Comparison of ENCODE assay signal across 10 mouse cellular contexts in the genomic region with DNA sequence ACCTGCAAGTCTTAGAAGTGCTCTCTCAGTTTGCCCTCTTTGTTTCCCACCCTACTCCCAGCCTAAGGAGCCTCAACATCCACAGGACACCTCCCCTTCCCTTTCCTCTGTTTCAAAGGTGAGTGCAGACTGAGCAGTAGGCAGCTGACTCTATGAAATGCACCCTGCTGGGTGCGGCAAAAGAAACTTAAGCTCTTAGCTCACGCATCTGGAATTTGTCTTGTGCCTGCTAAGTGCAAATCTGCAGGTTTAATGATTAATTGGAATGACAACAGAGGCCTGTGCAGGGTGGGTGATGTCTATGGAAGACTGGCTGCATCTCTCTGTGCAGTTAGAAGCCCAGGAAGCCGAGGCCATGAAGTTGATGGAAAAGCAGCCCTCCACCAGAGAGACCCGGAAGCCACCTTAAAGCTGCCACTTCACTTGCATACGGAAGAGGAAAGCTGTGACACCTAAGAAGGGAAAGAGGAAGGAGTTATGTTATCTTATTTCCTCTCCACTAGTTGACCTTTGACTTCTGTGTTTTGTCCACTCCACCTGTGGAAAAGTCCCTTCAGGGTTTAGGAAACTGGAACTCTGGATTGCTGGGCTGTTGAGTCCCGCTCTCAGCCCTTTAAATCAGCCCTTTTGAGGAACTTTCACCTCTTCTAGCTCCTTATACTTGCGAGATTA. TPM values are rescaled to one million over a fixed set of nuclear protein-coding genes. Genes with fewer than 3 reads are reported as not detected.
DNase-seq lines count a peak whose midpoint lies in the region; ATAC-seq and TF ChIP-seq lines count a peak whose summit lies in the region.
"Had no signal": no experiment of that assay in that cellular context is flagged by ENCODE, and none has a peak within 500 bp of the region (broad histone marks: within the 10 kb centered on the region; RNA-seq: fewer than 3 reads in every experiment).

No protein-coding gene starts in this region.

- no peak overlapping the region for H3K4me2 ChIP-seq in kidney, postnatal 0 days (ENCODE audit: low read length)
- H3K4me2 ChIP-seq in lung, postnatal 0 days (replicated peaks; ENCODE audit: low read depth, low read length), result no peak overlapping the region
- H3K4me2 ChIP-seq: heart, embryonic 11.5 days had no signal

- intact Hi-C loops in left cerebral cortex, adult 2 months (cut with DNase I), result no loop called here
- intact Hi-C loops in heart, postnatal 36 days (cut with DNase I), result no loop called here

- 21% methylated on average over 7 of the region's 7 CpGs for WGBS in kidney, postnatal 0 days
- WGBS in lung, postnatal 0 days, result 30% methylated on average over 7 of the region's 7 CpGs

- no peak overlapping the region for H3K9ac ChIP-seq in kidney, postnatal 0 days (ENCODE audit: low read depth, low read length)
- no peak overlapping the region for H3K9ac ChIP-seq in lung, postnatal 0 days (replicated peaks; ENCODE audit: low read depth)

- no peaks in the 10 kb centered on the region for H3K27me3 ChIP-seq in kidney, postnatal 0 days (ENCODE audit: insufficient read depth, low read length)
- H3K27me3 ChIP-seq in lung, postnatal 0 days (replicated peaks; ENCODE audit: insufficient read depth, low read length), result no peaks in the 10 kb centered on the region

- TF ChIP-seq EP300 in lung, postnatal 0 days (IDR thresholded peaks at IDR 0.05), result no peak; the same call in 1 of the 2 replicates

- no peaks in the 10 kb centered on the region for H3K9me3 ChIP-seq in kidney, postnatal 0 days (replicated peaks; ENCODE audit: low read length)
- no peaks in the 10 kb centered on the region for H3K9me3 ChIP-seq in lung, postnatal 0 days (ENCODE audit: low read length)

- 0 out of 2 replicates have a peak, but pooled peaks cover 7% of the 10 kb centered on the region for H3K4me1 ChIP-seq in kidney, postnatal 0 days (replicated peaks; ENCODE audit: insufficient read depth, low read length)
- no peaks in the 10 kb centered on the region for H3K4me1 ChIP-seq in lung, postnatal 0 days (ENCODE audit: insufficient read depth, low read depth, low read length)

- H3K36me3 ChIP-seq in kidney, postnatal 0 days (ENCODE audit: insufficient read depth, low read length), result no peaks in the 10 kb centered on the region
- H3K36me3 ChIP-seq in lung, postnatal 0 days (ENCODE audit: insufficient read depth, low read length), result no peaks in the 10 kb centered on the region

- 0 out of 2 replicates have a peak overlapping the region, but pooled peaks have one; percentile 21 for H3K27ac ChIP-seq in kidney, postnatal 0 days
- H3K27ac ChIP-seq in lung, postnatal 0 days (ENCODE audit: low read length), result peak overlapping the region; percentile 47; the same call in 1 of the 2 replicates
- no peak overlapping the region for H3K27ac ChIP-seq in left cerebral cortex, adult 2 months

- peak; percentile 95 for ATAC-seq in kidney, postnatal 0 days (replicated peaks; ENCODE audit: low FRiP score, low read depth)
- ATAC-seq in lung, postnatal 0 days, result peak; percentile 92

- DNase-seq in ES-CJ7 (ENCODE audit: low read depth, low spot score), result peak; percentile 95
- peak; percentile 45 for DNase-seq in embryo, embryonic 10.5 days (ENCODE audit: low spot score)
- DNase-seq in kidney, postnatal 0 days (ENCODE audit: low spot score), result peak; percentile 70
- DNase-seq in lung, postnatal 0 days (ENCODE audit: low spot score), result peak; percentile 86
- DNase-seq in Muller cell, postnatal 12 days (ENCODE audit: inconsistent ontology term), result no peak
- no peak for DNase-seq in spleen, postnatal 10 days (ENCODE audit: low spot score in 2 of 2)
- DNase-seq in left cerebral cortex, adult 2 months (ENCODE audit: extremely low spot score in 1 of 2, low spot score in 2 of 2), result no peak
- DNase-seq in heart, postnatal 36 days, result no peak
- DNase-seq: layer of hippocampus, postnatal 36 days had no signal

- no peak for TF ChIP-seq CTCF in kidney, postnatal 0 days (IDR thresholded peaks at IDR 0.05; ENCODE audit: low read depth)
- no peak for TF ChIP-seq CTCF in lung, postnatal 0 days (IDR thresholded peaks at IDR 0.05)
- no peak for TF ChIP-seq CTCF in left cerebral cortex, adult 2 months (IDR thresholded peaks at IDR 0.05)

- H3K4me3 ChIP-seq in kidney, postnatal 0 days (replicated peaks; ENCODE audit: low read depth, low read length), result no peak overlapping the region
- no peak overlapping the region for H3K4me3 ChIP-seq in lung, postnatal 0 days (ENCODE audit: low read depth, low read length)
- H3K4me3 ChIP-seq in left cerebral cortex, adult 2 months, result no peak overlapping the region

RNA-seq across cellular contexts. Expression of a gene that starts 41.0 kb away (rescaled TPM):
- 12.9 and 15.2 TPM in 2 replicates for polyA plus RNA-seq in kidney, postnatal 0 days (2015; fragmentation: Nextera tagmentation; extraction: Ambion mirVana)
- polyA plus RNA-seq in lung, postnatal 0 days (2015; fragmentation: Nextera tagmentation; extraction: Ambion mirVana), result 6.0 and 6.7 TPM in 2 replicates
- 100 to 1,000 TPM; 111 to 118 TPM for total RNA-seq in left cerebral cortex, adult 2 months (2021)
- total RNA-seq in heart, postnatal 36 days (2021), result 10 to 100 TPM; 23.3 to 25.0 TPM

Comparison
In these comparisons a context has a peak if more than half of its experiments do, and no peak if none do; other contexts are left out.
1. DNase-seq: peak in ES-CJ7 (single experiment), embryo, embryonic 10.5 days (single experiment), kidney, postnatal 0 days (single experiment) and lung, postnatal 0 days (single experiment); none in Muller cell, postnatal 12 days (single experiment), spleen, postnatal 10 days (0 of 2), left cerebral cortex, adult 2 months (0 of 2) and heart, postnatal 36 days (0 of 2).
2. RNA of a gene that starts 41.0 kb away (total RNA-seq): 111 to 118 TPM in left cerebral cortex, adult 2 months; 23.3 to 25.0 TPM in heart, postnatal 36 days; every median in the first group is over 4 times any median in the second.